Mouse (Mus musculus): ENCODE results near the gene Cachd1. TPM values are rescaled to one million over a fixed set of nuclear protein-coding genes. Genes with fewer than 3 reads are reported as not detected.
A peak's percentile ranks its signal among the peaks of the same experiment; 100 is the strongest.

Cachd1 gene
- polyA plus RNA-seq, 1 experiment from 2014 or later: 11.9 TPM

- Histone ChIP-seq H3K27ac (replicated peaks) (no peak overlapping the region), H3K9me3 (replicated peaks) (no peaks in the 10 kb centered on the region), H3K4me2 (no peak overlapping the region), H3K4me3 (replicated peaks) (no peak overlapping the region), H3K27me3 (replicated peaks) (no peaks in the 10 kb centered on the region), H3K36me3 (no peaks in the 10 kb centered on the region), H3K9ac (replicated peaks) (no peak overlapping the region), H3K4me1 (no peaks in the 10 kb centered on the region)
- ATAC-seq (ENCODE audit: low FRiP score): no peak
- WGBS: 74% methylated on average over 7 of the region's 7 CpGs
Measured at GRCm38 (mm10) chr4:101037156-101037555, 260.7 kb downstream of the Cachd1 start.

GRCm38 (mm10) chr4:101043691-101044090, 267.2 kb downstream of the Cachd1 start:
- H3K9me3 ChIP-seq (replicated peaks): no peaks in the 10 kb centered on the region
- H3K27me3 ChIP-seq (replicated peaks): no peaks in the 10 kb centered on the region
- H3K27ac ChIP-seq (replicated peaks): no peak overlapping the region
- no peak overlapping the region for H3K4me2 ChIP-seq
- WGBS: 86% methylated on average over 2 of the region's 2 CpGs
- no peak overlapping the region for H3K4me3 ChIP-seq (replicated peaks)
- no peaks in the 10 kb centered on the region for H3K4me1 ChIP-seq
- ATAC-seq (ENCODE audit: low FRiP score): no peak
- H3K9ac ChIP-seq (replicated peaks): no peak overlapping the region
- no peaks in the 10 kb centered on the region for H3K36me3 ChIP-seq

- no peaks in the 10 kb centered on the region for H3K36me3 ChIP-seq
- no peak overlapping the region for H3K4me3 ChIP-seq (replicated peaks)
- H3K27me3 ChIP-seq (replicated peaks): no peaks in the 10 kb centered on the region
- H3K4me1 ChIP-seq: no peaks in the 10 kb centered on the region
- no peaks in the 10 kb centered on the region for H3K9me3 ChIP-seq (replicated peaks)
- no peak overlapping the region for H3K9ac ChIP-seq (replicated peaks)
- H3K27ac ChIP-seq (replicated peaks): no peak overlapping the region
- H3K4me2 ChIP-seq: no peak overlapping the region
- ATAC-seq (ENCODE audit: low FRiP score): no peak
Measured at GRCm38 (mm10) chr4:101044149-101044548, 267.7 kb downstream of the Cachd1 start.

DNA sequence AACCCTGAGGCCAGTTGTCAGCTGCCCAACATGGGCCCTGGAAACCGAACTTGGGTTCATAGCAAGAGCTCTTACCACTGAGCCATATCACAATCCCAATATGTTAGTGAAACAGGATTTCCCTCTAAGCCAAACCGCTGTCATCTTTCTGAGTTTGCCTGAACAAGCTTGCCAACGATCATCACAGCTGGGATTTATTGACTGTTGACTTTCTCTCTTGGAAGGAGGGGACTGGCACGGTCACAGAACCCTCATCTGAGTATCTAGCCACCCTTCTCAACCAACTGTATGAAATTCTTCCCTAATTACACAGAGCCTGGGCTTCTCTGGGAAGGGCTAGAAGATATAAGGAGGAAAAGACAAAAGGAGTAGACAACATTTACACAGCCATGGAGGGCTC, 270.1 kb downstream of the Cachd1 start:
- Histone ChIP-seq H3K36me3 (no peaks in the 10 kb centered on the region), H3K9ac (replicated peaks) (no peak overlapping the region), H3K27ac (replicated peaks) (no peak overlapping the region), H3K4me2 (no peak overlapping the region), H3K27me3 (replicated peaks) (no peaks in the 10 kb centered on the region), H3K4me1 (no peaks in the 10 kb centered on the region), H3K4me3 (replicated peaks) (no peak overlapping the region), H3K9me3 (replicated peaks) (no peaks in the 10 kb centered on the region)
- ATAC-seq (ENCODE audit: low FRiP score): no peak
- 72% methylated on average over 4 of the region's 4 CpGs for WGBS

DNA sequence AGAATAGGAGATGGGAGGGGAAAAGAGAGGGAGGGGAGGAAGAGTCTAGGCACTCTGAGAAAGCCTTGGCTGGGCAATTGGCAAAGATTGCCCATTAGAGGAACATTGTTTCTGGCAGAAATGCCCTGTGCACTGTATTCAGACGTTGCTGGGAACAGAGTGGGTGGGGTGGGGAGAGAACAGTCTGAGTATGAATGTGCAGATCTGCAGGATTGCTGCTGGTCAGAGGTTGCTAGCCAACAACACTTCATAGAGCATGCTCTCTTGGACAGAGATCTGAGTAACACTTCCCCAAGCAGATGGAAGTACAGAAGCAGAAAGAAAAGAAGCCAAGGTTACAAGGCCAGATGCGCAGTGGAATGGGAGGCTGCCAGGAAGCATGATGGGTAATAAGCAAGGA, 285.7 kb downstream of the Cachd1 start:
- Histone ChIP-seq H3K9ac (replicated peaks) (no peak overlapping the region), H3K4me1 (no peaks in the 10 kb centered on the region), H3K9me3 (replicated peaks) (no peaks in the 10 kb centered on the region), H3K27me3 (replicated peaks) (no peaks in the 10 kb centered on the region), H3K36me3 (no peaks in the 10 kb centered on the region), H3K4me2 (no peak overlapping the region), H3K27ac (replicated peaks) (no peak overlapping the region), H3K4me3 (replicated peaks) (no peak overlapping the region)
- 60% methylated on average over 2 of the region's 2 CpGs for WGBS
- ATAC-seq (ENCODE audit: low FRiP score): no peak

DNA sequence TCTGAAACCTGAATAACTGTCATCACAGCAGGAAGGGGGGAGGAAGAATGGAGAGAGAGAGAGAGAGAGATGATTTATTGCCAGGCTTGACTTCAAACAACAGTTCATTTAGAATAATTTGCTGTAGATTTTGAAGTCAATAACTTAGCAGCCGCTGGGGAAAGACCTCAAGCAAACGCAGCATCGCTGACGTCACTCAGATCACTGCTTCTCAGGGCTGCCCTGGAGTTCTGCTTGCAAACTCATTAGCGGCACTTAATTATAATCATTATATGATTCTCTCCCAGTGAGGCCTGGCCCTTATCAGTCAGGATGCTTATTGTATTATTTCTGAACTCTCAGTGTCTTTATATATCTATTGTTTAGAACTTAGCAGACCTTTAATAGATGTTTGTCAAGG, 289.9 kb downstream of the Cachd1 start:
- Histone ChIP-seq H3K36me3 (no peaks in the 10 kb centered on the region), H3K27ac (replicated peaks) (no peak overlapping the region), H3K27me3 (replicated peaks) (0 out of 2 replicates have a peak, but pooled peaks cover 3% of the 10 kb centered on the region), H3K4me3 (replicated peaks) (no peak overlapping the region), H3K4me2 (no peak overlapping the region), H3K9ac (replicated peaks) (no peak overlapping the region), H3K9me3 (replicated peaks) (no peaks in the 10 kb centered on the region), H3K4me1 (peaks cover 9% of the 10 kb centered on the region)
- no peak for ATAC-seq (ENCODE audit: low FRiP score)
- WGBS: 46% methylated on average over 5 of the region's 5 CpGs

- Histone ChIP-seq H3K4me3 (replicated peaks) (peak within 1 kb of the TSS; percentile 78), H3K27ac (replicated peaks) (peak within 1 kb of the TSS; percentile 33; the same call in 1 of the 2 replicates), H3K36me3 (no peaks in the 10 kb centered on the region), H3K9ac (replicated peaks) (peak within 1 kb of the TSS; percentile 68), H3K9me3 (replicated peaks) (no peaks in the 10 kb centered on the region), H3K4me2 (peak within 1 kb of the TSS; percentile 97), H3K27me3 (replicated peaks) (0 out of 2 replicates have a peak, but pooled peaks cover 3% of the 10 kb centered on the region), H3K4me1 (peaks cover 9% of the 10 kb centered on the region)
- peak; percentile 86 for ATAC-seq (ENCODE audit: low FRiP score)
- WGBS: 2% methylated on average over 43 of the region's 54 CpGs
Measured at GRCm38 (mm10) chr4:101068786-101069153, 292.3 kb downstream of the Cachd1 start, which contains the start of gene Raver2. TSS of gene Raver2 (plus strand) at chr4:101068983.

- Histone ChIP-seq H3K9me3 (replicated peaks) (no peaks in the 10 kb centered on the region), H3K36me3 (no peaks in the 10 kb centered on the region), H3K4me2 (peak overlapping the region; percentile 97), H3K9ac (replicated peaks) (peak overlapping the region; percentile 68), H3K27me3 (replicated peaks) (0 out of 2 replicates have a peak, but pooled peaks cover 3% of the 10 kb centered on the region), H3K4me1 (peaks cover 9% of the 10 kb centered on the region), H3K4me3 (replicated peaks) (peak overlapping the region; percentile 78), H3K27ac (replicated peaks) (peak overlapping the region; percentile 33; the same call in 1 of the 2 replicates)
- ATAC-seq (ENCODE audit: low FRiP score): peak; percentile 81
- 1% methylated on average over 55 of the region's 55 CpGs for WGBS
Measured at GRCm38 (mm10) chr4:101069154-101069971, 292.9 kb downstream of the Cachd1 start.

GRCm38 (mm10) chr4:101071570-101071969, 295.1 kb downstream of the Cachd1 start:
- H3K4me3 ChIP-seq (replicated peaks): no peak overlapping the region
- H3K36me3 ChIP-seq: no peaks in the 10 kb centered on the region
- WGBS: 92% methylated on average over 4 of the region's 4 CpGs
- 0 out of 2 replicates have a peak, but pooled peaks cover 3% of the 10 kb centered on the region for H3K27me3 ChIP-seq (replicated peaks)
- peaks cover 9% of the 10 kb centered on the region for H3K4me1 ChIP-seq
- no peak for ATAC-seq (ENCODE audit: low FRiP score)
- H3K9me3 ChIP-seq (replicated peaks): no peaks in the 10 kb centered on the region
- H3K9ac ChIP-seq (replicated peaks): no peak overlapping the region
- no peak overlapping the region for H3K27ac ChIP-seq (replicated peaks)
- no peak overlapping the region for H3K4me2 ChIP-seq

DNA sequence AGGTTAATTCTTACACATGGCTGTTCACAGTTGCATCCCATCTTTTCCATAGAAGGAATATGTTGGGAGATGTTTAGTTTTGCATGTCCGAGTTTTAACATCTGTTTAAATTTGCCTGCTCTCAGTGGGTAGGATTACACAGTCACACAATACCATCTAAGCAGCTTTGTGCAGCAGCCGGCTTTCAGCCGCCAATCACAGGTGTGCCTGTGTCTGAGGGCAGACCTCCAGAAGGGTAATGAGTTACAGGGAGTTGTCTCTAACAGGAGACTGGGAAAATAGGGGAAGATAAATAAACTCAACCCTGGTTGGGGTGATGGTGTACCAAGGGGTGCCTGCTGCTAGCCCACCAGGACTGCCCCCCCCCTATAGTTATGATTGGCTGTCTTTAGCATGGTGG, 299.9 kb downstream of the Cachd1 start:
- no peak for ATAC-seq (ENCODE audit: low FRiP score)
- no peaks in the 10 kb centered on the region for H3K4me1 ChIP-seq
- no peak overlapping the region for H3K4me2 ChIP-seq
- H3K4me3 ChIP-seq (replicated peaks): no peak overlapping the region
- no peak overlapping the region for H3K9ac ChIP-seq (replicated peaks)
- no peaks in the 10 kb centered on the region for H3K36me3 ChIP-seq
- no peak overlapping the region for H3K27ac ChIP-seq (replicated peaks)
- no peaks in the 10 kb centered on the region for H3K27me3 ChIP-seq (replicated peaks)
- 74% methylated on average over 3 of the region's 3 CpGs for whole genome bisulfite sequencing
- no peaks in the 10 kb centered on the region for H3K9me3 ChIP-seq (replicated peaks)

Data from neural tube, embryonic 15.5 days (tissue).